Mouse (Mus musculus) kidney, adult 8-10 months (tissue): ENCODE measurements around the gene Grhpr.
A peak's percentile ranks its signal among the peaks of the same experiment; 100 is the strongest.
"Not testable (repeated sequence)": the region's sequence is repeated elsewhere in the genome, so short reads cannot be mapped to it uniquely, and the experiment has no call there.

ENCODE experiments used
- DNase-seq, 2 experiments: peaks; one replicate each; pipeline ENCODE4 v3.0.0; 2022

Gene Grhpr

GRCm38 (mm10) chr4:44976026-44976615, 5.1 kb upstream of the Grhpr start:
- peak in 1 of 2 experiments; percentile 43 for DNase-seq

GRCm38 (mm10) chr4:44976921-44977710, 4.1 kb upstream of the Grhpr start:
- no peak for DNase-seq

GRCm38 (mm10) chr4:44978175-44978574, 3.0 kb upstream of the Grhpr start:
- no peak for DNase-seq

- peak; percentile 67 to 81 for DNase-seq
Observed at GRCm38 (mm10) chr4:44979794-44980338, 1.3 kb upstream of the Grhpr start.

GRCm38 (mm10) chr4:44981974-44982287, 736 bp downstream of the Grhpr start:
- DNase-seq = peak; percentile 68 to 73

- DNase-seq = peak in 1 of 2 experiments; percentile 38
Observed at GRCm38 (mm10) chr4:44982440-44983130, 1.4 kb downstream of the Grhpr start.

GRCm38 (mm10) chr4:44983131-44983740, 2.0 kb downstream of the Grhpr start:
- peak in 1 of 2 experiments; percentile 29 for DNase-seq

GRCm38 (mm10) chr4:44990560-44990959, 9.4 kb downstream of the Grhpr start:
- DNase-seq = no peak

- DNase-seq = not testable (repeated sequence)
Observed at GRCm38 (mm10) chr4:44992330-44992729, 11.1 kb downstream of the Grhpr start.

- DNase-seq = not testable (repeated sequence)
Observed at GRCm38 (mm10) chr4:44993179-44993578, 12.0 kb downstream of the Grhpr start.

GRCm38 (mm10) chr4:44993847-44994246, 12.7 kb downstream of the Grhpr start:
- no peak for DNase-seq

GRCm38 (mm10) chr4:44994776-44995175, 13.6 kb downstream of the Grhpr start:
- no peak for DNase-seq

GRCm38 (mm10) chr4:44998071-44998470, 16.9 kb downstream of the Grhpr start:
- no peak for DNase-seq

GRCm38 (mm10) chr4:45000001-45000400, 18.8 kb downstream of the Grhpr start:
- no peak for DNase-seq

- DNase-seq = peak; percentile 58 to 68
Observed at GRCm38 (mm10) chr4:45005452-45005851, 24.3 kb downstream of the Grhpr start.

- peak; percentile 41 to 53 for DNase-seq
Observed at GRCm38 (mm10) chr4:45010806-45011415, 29.7 kb downstream of the Grhpr start.

- DNase-seq = peak; percentile 77 to 80
Observed at GRCm38 (mm10) chr4:45011581-45012104, 30.4 kb downstream of the Grhpr start.

- peak; percentile 100 for DNase-seq
Observed at GRCm38 (mm10) chr4:45012105-45012975, 31.1 kb downstream of the Grhpr start, which contains the start of gene Zbtb5. TSS of gene Zbtb5 (minus strand) at chr4:45012412.

- peak in 1 of 2 experiments; percentile 20 for DNase-seq
Observed at GRCm38 (mm10) chr4:45013031-45013431, 31.8 kb downstream of the Grhpr start.

- DNase-seq = no peak
Observed at GRCm38 (mm10) chr4:45013537-45013936, 32.3 kb downstream of the Grhpr start.

- peak; percentile 50 to 66 for DNase-seq
Observed at GRCm38 (mm10) chr4:45015615-45016014, 34.4 kb downstream of the Grhpr start.
